Mouse (Mus musculus): ENCODE data around the gene 4933405L10Rik. TPM values are rescaled to one million over a fixed set of nuclear protein-coding genes. Genes with fewer than 3 reads are reported as not detected.

Gene 4933405L10Rik
- total and polyA plus RNA-seq, 3 experiments = 0.25 TPM; not detected in 2

GRCm38 (mm10) chr8:105661167-105661566 is 46.3 kb upstream of the 4933405L10Rik start:
- TF ChIP-seq CTCF (conservative IDR thresholded peaks at IDR 0.05 in 1 of 2, IDR thresholded peaks at IDR 0.05 in 1 of 2; ENCODE audit: low read depth in 2 of 2, low read length in 2 of 2) (peak; percentile 53 to 57), IRF4 (IDR thresholded peaks at IDR 0.05; ENCODE audit: low read depth, low read length) (no peak), BHLHE40 (IDR thresholded peaks at IDR 0.05; ENCODE audit: low read depth, low read length) (0 out of 2 replicates have a peak, but pooled peaks have one; percentile 8)
- no peaks in the 10 kb centered on the region for H3K27me3 ChIP-seq (replicated peaks)
- H3K27ac ChIP-seq (ENCODE audit: insufficient read depth, low read depth) = no peak overlapping the region
- H3K4me1 ChIP-seq (ENCODE audit: control insufficient read depth in 1 of 2, insufficient read depth in 2 of 2) = 0 out of 4 replicates have a peak, but pooled peaks cover 0 to 2% of the 10 kb centered on the region in 2 experiments
- H3K79me2 ChIP-seq (replicated peaks; ENCODE audit: control insufficient read depth, extremely low read depth, insufficient read depth, poor library complexity, severe bottlenecking) = peaks cover 44% of the 10 kb centered on the region
- H3K9ac ChIP-seq (ENCODE audit: insufficient read depth, low read depth) = no peak overlapping the region
- no peak overlapping the region for H3K4me2 ChIP-seq (ENCODE audit: insufficient read depth, low read depth, poor library complexity, severe bottlenecking)
- H3K36me3 ChIP-seq (replicated peaks in 1 of 2; ENCODE audit: control insufficient read depth in 1 of 2, insufficient read depth in 1 of 2, low read length in 1 of 2) = peaks cover 21 to 63% of the 10 kb centered on the region in 2 experiments
- DNase-seq (ENCODE audit: extremely low read depth) = no peak
- in situ Hi-C loops (cut with MboI; ENCODE audit: low pct_ligation_motif_present, low pct_unique_long_range_greater_than_20kb, low sequenced_read_pairs) = no loop called here
- no peaks in the 10 kb centered on the region for H3K9me3 ChIP-seq (replicated peaks; ENCODE audit: low read length)
- H3K4me3 ChIP-seq (replicated peaks in 1 of 3; ENCODE audit: low read depth in 2 of 3, low read length in 2 of 3, poor library complexity in 1 of 3) = no peak overlapping the region
- dilution Hi-C loops (cut with MboI; ENCODE audit: extremely low pct_ligation_motif_present, extremely low pct_unique_long_range_greater_than_20kb, low sequenced_read_pairs) = no loop called here

DNA sequence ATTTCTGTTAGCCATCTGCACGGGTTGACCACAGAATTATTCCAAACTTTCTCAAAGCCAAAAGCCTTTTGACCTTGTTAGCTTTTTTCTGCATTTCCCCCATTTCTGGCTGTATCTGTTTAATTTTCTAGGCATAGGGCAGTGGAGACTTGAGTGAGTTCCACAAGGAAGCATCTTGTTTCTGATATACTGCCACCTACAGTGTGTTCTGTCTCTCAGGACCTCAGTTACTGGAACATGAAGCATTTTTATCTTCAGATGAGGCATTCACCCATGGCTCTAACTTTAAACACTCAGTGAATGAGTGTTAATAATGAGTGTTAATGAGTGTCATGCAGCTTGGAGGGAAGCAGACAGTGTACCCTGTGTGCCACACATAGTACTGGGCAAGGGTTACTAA is 29.6 kb upstream of the 4933405L10Rik start:
- Histone ChIP-seq H3K9me3 (replicated peaks; ENCODE audit: low read length) (no peaks in the 10 kb centered on the region), H3K36me3 (replicated peaks in 1 of 2; ENCODE audit: control insufficient read depth in 1 of 2, insufficient read depth in 1 of 2, low read length in 1 of 2) (peaks cover 65 to 90% of the 10 kb centered on the region in 2 experiments), H3K4me2 (ENCODE audit: insufficient read depth, low read depth, poor library complexity, severe bottlenecking) (no peak overlapping the region), H3K4me3 (replicated peaks in 1 of 3; ENCODE audit: low read depth in 2 of 3, low read length in 2 of 3, poor library complexity in 1 of 3) (no peak overlapping the region), H3K27ac (ENCODE audit: insufficient read depth, low read depth) (no peak overlapping the region), H3K4me1 (ENCODE audit: control insufficient read depth in 1 of 2, insufficient read depth in 2 of 2) (peaks cover 0 to 8% of the 10 kb centered on the region in 2 experiments; a peak in 2 of 4 replicates), H3K27me3 (replicated peaks) (no peaks in the 10 kb centered on the region), H3K79me2 (replicated peaks; ENCODE audit: control insufficient read depth, extremely low read depth, insufficient read depth, poor library complexity, severe bottlenecking) (0 out of 2 replicates have a peak, but pooled peaks cover 2% of the 10 kb centered on the region), H3K9ac (ENCODE audit: insufficient read depth, low read depth) (no peak overlapping the region)
- dilution Hi-C loops (cut with MboI; ENCODE audit: extremely low pct_ligation_motif_present, extremely low pct_unique_long_range_greater_than_20kb, low sequenced_read_pairs) = no loop called here
- TF ChIP-seq ELF1 (IDR thresholded peaks at IDR 0.05; ENCODE audit: low read depth, low read length) = no peak
- no peak for TF ChIP-seq NRF1 (IDR thresholded peaks at IDR 0.05; ENCODE audit: low read depth, low read length)
- no peak for TF ChIP-seq CHD2 (IDR thresholded peaks at IDR 0.05; ENCODE audit: low read length)
- no peak for TF ChIP-seq UBTF (IDR thresholded peaks at IDR 0.05; ENCODE audit: low read depth, low read length)
- no peak for TF ChIP-seq USF2 (conservative IDR thresholded peaks at IDR 0.05; ENCODE audit: low read depth, low read length)
- TF ChIP-seq PAX5 (IDR thresholded peaks at IDR 0.05; ENCODE audit: low read length) = no peak
- TF ChIP-seq CTCF (conservative IDR thresholded peaks at IDR 0.05 in 1 of 2, IDR thresholded peaks at IDR 0.05 in 1 of 2; ENCODE audit: low read depth in 2 of 2, low read length in 2 of 2) = peak in 1 of 2 experiments; percentile 48; a peak in 2 of 4 replicates
- no peak for TF ChIP-seq JUN (IDR thresholded peaks at IDR 0.05; ENCODE audit: insufficient read depth, low read depth, low read length)
- peak; percentile 38 for TF ChIP-seq SMC3 (IDR thresholded peaks at IDR 0.05; ENCODE audit: low read depth, low read length)
- TF ChIP-seq RAD21 (IDR thresholded peaks at IDR 0.05; ENCODE audit: low read depth, low read length) = no peak
- in situ Hi-C loops (cut with MboI; ENCODE audit: low pct_ligation_motif_present, low pct_unique_long_range_greater_than_20kb, low sequenced_read_pairs) = no loop called here
- DNase-seq (ENCODE audit: extremely low read depth) = no peak

- in situ Hi-C loops (cut with MboI; ENCODE audit: low pct_ligation_motif_present, low pct_unique_long_range_greater_than_20kb, low sequenced_read_pairs) (loop anchor here (5.0 kb wide), 1 partner anchor 48 kb away; the partner anchor contains the start of genes Agrp and Ctcf), dilution Hi-C loops (cut with MboI; ENCODE audit: extremely low pct_ligation_motif_present, extremely low pct_unique_long_range_greater_than_20kb, low sequenced_read_pairs) (no loop called here)
- no peaks in the 10 kb centered on the region for H3K9me3 ChIP-seq (replicated peaks; ENCODE audit: low read length)
- TF ChIP-seq NRF1 (IDR thresholded peaks at IDR 0.05; ENCODE audit: low read depth, low read length) (no peak), ZNF384 (IDR thresholded peaks at IDR 0.05; ENCODE audit: low read depth, low read length) (peak; percentile 66), NELFE (IDR thresholded peaks at IDR 0.05; ENCODE audit: low read depth, low read length) (no peak), E2F4 (IDR thresholded peaks at IDR 0.05; ENCODE audit: insufficient replicate concordance, low read depth, low read length) (no peak)
- peaks cover 2 to 56% of the 10 kb centered on the region in 2 experiments; a peak in 2 of 4 replicates for H3K4me1 ChIP-seq (ENCODE audit: control insufficient read depth in 1 of 2, insufficient read depth in 2 of 2)
- H3K27me3 ChIP-seq (replicated peaks) = no peaks in the 10 kb centered on the region
- no peak for DNase-seq (ENCODE audit: extremely low read depth)
- peaks cover 42 to 72% of the 10 kb centered on the region in 2 experiments for H3K36me3 ChIP-seq (replicated peaks in 1 of 2; ENCODE audit: control insufficient read depth in 1 of 2, insufficient read depth in 1 of 2, low read length in 1 of 2)
- H3K4me3 ChIP-seq (replicated peaks in 1 of 3; ENCODE audit: low read depth in 2 of 3, low read length in 2 of 3, poor library complexity in 1 of 3) = peak overlapping the region; percentile 58 to 70 (median 68)
- 0 out of 2 replicates have a peak overlapping the region, but pooled peaks have one; percentile 81 for H3K27ac ChIP-seq (ENCODE audit: insufficient read depth, low read depth)
- no peaks in the 10 kb centered on the region for H3K79me2 ChIP-seq (replicated peaks; ENCODE audit: control insufficient read depth, extremely low read depth, insufficient read depth, poor library complexity, severe bottlenecking)
- H3K4me2 ChIP-seq (ENCODE audit: insufficient read depth, low read depth, poor library complexity, severe bottlenecking) = peak overlapping the region; percentile 92
- peak overlapping the region; percentile 78 for H3K9ac ChIP-seq (ENCODE audit: insufficient read depth, low read depth)
Observed at GRCm38 (mm10) chr8:105685325-105685724, 22.1 kb upstream of the 4933405L10Rik start.

Measured in CH12.LX (cell line).